Mouse (Mus musculus) right cerebral cortex, adult 2 months (tissue): ENCODE measurements around the gene Gpr82.
A peak's percentile ranks its signal among the peaks of the same experiment; 100 is the strongest.

ENCODE experiments used
- DNase-seq, 2 experiments: peaks; one replicate each; pipeline ENCODE4 v3.0.0; 2021 to 2022; ENCODE audit warnings: low spot score in 2 of 2

Gene Gpr82

DNA sequence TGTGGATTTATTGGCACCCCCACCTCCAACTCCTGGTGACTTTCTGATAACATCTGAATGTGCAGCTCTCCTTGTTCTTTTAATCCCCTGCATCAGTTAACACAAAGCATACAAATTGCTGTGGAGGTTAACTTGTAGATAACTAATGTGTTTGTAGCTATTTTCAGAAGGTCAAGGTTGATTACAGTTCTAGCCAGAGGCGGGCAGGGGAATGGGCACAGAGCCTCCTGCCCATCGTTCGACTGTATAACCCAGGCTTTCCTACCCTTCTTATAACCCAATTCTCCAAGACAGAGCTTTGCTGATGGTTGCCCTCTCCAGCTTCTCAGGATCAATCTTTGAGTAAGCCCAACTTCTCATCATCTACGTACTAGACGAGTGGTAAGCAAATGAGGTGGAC lies at the start of gene Gpr82:
TSS of gene Gpr82 (plus strand) at position 301 of the 400 bp plus-strand sequence.
- no peak for DNase-seq

DNA sequence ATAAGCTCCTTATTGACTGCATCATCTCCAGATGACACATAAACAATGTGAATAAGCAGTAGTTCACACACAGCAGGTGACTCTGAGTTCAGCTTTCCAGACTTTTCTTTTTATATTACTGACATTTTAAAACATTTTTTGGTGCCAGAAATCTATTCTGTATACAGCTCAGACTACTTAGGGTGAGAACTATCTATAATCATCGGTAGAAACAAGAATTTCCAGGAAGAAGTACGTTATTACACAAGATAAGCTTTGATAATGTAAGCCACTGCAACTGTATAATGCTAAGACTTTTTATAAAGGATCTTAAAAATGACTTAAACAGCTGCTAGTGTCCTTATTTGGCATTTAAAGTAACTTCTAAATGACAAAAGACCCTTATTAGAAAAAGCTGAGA lies 49.0 kb upstream of the Gpr82 start:
- DNase-seq, result no peak

DNA sequence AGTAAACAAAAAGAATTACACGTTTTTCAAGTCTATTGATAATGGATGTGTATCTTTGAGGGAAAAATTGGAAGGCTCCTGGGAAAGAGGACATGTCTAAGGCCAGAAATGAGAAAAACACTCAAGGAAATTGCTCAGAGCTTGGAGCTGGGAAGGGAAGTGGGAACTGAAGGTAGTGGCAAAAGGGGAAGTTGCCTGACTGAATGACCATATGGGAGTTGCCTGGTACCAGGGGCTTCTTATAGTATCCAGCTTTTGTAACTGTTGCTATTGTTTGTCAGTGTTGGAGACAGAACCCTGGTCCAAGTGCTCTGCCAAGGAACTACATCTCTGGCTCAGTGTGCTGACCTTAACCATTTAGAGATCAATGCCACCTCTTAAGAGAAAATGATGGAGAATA lies 44.4 kb upstream of the Gpr82 start:
- no peak for DNase-seq

DNA sequence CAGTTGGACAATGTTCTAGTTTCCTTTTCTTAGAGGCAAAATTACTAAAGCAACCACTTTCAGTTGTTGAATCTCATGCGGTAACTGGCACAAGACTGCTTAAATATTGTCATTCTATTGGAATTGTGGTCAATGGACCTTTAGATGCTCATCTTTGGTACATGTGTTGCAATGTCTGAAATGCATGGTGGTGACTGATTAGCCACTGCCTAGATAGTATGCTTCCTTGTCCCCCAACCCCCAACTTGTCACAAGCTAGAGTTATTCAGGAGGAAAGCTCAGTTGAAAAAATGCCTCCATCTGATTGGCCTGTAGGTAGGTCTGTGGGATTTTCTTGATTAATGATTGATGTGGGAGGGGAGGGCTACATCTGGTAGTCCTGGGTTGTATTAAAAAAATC lies 43.9 kb upstream of the Gpr82 start:
- DNase-seq, result no peak

DNA sequence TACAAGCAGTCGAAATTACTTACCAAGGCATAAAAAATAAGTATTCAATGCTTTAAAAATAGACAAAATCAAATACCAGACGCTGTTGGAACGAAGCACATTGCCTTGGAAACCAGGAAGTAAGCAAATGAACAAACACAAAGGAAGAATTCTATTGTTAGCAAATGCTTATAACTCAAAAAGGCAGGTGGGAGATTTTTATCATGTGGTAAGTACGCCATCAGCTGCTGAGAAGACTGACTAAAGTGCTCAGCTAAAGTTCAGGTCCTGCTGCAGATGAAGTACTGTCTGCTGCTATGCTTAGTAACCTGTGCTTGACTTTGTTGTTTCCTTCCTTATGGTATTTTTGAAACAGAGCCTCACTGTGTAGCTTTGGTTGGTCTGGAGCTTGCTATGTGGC lies 42.7 kb upstream of the Gpr82 start:
- no peak for DNase-seq

DNA sequence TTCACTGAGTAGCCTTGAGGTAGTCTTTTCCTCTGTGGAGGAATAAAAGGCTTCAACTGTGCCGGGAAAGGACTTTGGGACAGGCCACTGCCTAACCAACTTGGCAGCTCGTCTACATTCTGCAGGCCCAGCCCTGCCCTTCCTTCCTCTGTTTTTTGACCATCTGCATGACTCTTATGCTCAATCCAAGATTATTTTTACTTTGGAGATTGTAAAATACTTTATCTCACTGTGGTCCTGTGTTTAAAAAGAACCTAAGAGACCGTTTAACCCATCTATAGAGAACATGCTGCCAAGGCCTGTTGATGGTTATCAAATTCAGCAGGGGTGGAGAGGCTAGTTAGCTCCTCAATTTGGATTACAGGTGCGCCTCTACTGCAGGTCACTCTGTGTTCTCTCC lies 39.7 kb upstream of the Gpr82 start:
- no peak for DNase-seq

DNA sequence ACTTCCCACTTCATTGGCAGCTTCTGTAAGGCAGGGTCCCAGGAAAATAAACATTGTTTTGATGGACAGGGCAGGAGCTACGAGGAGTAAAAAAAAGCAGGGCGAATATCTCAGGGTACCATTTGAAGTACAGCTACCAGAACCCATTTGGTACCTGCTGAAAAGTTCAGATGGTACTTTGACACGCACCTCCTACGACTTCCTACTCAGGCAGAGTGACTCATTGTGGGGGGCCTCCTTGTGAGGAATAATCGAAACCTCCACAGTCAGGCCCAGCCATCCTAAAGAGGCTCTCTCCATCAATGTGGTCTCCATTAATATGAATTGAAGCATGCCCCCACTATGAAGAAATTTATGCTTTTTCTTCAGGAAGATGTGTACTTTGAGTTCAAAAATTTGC lies 38.5 kb upstream of the Gpr82 start:
- DNase-seq, result no peak

DNA sequence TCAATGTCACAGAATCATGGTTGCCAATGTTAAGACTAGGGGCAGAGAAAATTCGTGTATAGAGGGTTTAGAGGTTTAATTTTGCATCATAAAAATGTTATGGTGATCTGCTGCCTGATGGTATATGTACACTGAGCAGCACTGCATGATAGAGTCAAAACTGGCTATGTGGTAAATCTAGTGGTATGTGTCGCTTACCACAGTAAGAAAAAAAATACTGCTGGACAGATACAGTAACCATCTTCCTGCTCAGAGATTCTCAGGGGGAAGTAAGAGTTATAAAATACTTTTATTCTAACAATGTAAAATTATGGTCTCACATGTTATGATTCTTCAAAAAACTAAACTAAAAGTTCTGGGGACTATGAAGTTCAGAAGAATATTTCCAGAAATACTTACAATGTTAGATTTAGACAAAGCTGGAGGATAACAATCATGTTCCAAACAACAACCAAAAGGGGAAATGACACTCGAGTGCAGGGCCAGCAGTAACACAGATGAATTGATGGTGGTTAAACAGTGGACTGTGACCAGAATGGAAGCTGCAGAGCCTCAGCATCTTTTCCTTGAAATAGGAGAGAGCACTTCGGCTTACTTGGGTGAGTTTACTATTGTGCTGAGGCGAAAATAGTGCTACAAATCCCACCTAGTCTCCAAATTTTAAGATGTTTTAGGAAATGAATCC lies 29.4 kb upstream of the Gpr82 start, which contains the start of gene Gpr34:
TSS of gene Gpr34 (plus strand) at position 491 of the 685 bp plus-strand sequence.
- DNase-seq, result no peak

DNA sequence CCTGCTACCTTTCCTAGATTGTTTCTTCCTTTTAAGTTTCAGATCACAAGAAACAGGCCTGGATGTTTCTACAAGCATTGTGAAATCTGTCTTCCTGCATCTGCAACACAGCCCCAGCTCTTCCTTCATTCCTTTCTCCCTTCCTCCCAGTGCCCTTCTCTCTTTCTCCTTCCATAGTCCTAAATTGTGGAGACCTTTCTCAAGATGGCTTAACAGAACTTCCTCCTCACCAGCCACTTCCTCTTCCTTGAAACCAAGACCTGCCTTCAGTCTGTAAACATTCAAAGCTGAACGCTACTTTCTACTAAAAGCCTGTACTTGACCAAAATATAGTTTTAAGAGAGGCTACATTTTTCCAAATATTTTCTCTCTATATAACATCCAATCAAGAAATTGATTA lies 24.8 kb upstream of the Gpr82 start:
- DNase-seq, result no peak

DNA sequence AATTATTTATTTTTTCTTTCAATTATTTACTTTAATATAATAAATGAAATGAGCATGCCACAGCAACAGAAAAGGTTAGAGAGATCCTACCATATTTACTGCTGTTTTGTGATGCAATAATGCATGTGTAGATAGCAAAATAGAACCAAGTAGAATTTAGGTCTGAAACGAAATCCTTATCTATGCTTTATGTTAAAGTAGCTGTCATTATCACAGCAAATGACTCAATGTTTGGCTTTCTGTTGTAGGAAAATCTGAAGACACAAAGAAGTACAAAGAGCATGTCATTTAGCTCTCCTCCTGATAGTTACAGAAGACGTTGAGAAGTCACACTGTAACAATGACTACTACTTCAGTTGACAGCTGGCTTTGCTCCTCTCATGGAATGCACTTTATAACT lies 22.3 kb upstream of the Gpr82 start:
- no peak for DNase-seq

DNA sequence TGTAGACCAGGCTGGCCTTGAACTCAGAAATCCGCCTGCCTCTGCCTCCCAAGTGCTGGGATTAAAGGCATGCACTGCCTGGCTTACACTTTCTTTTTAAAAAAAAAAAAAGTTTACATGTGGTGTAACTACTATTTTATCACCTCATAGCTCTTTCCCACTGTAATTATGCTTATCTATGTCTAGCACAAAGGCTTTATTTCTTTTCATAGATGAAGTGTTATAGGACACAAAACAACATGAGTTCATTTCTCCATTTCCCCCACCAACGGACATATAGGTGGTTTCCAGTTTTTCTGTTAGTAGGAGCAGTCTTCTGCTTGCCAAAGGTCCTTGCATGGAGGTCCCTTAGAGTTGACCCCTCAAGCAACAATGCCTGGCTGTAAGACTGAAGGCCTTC lies 9.3 kb upstream of the Gpr82 start:
- no peak for DNase-seq

DNA sequence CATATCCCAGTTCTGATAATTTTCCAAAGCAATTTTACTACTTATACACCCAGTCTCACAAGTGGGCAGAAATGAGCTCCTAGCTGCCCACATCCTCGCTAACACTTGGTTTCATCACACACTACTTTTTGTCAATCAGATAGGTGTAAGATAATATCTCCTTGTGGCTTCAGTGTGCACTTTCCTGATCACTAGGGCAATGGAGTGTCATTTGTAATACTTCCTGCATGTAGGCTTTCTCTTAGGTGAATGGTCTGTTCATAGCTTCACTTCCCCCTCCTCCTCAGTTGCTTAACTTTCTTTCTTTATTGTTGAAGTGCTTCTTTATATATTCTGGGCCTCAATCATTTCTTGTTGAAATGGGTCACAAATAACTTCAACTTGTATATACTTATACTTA lies 8.9 kb upstream of the Gpr82 start:
- DNase-seq, result no peak

DNA sequence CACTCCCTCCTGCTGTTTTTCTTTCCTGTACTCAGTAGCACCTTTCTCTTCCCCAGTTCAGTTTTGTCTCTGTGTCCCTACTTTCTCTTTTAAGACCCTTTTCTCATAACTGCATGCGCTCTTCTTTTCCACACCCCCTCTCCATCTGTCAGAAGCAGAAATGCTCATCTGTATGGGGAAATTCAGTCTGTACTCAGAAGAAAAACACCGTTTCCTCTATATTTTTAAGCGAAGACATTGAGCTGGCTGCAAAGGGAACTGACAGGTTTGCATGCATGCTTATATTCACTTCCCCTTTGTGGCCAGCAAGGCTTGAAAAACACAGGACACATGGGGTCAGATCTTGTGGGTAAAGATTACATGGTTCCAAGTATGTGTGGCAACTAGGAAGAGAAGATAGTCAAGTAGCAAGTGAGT lies 6.2 kb upstream of the Gpr82 start:
- DNase-seq, result peak; percentile 15 to 18

DNA sequence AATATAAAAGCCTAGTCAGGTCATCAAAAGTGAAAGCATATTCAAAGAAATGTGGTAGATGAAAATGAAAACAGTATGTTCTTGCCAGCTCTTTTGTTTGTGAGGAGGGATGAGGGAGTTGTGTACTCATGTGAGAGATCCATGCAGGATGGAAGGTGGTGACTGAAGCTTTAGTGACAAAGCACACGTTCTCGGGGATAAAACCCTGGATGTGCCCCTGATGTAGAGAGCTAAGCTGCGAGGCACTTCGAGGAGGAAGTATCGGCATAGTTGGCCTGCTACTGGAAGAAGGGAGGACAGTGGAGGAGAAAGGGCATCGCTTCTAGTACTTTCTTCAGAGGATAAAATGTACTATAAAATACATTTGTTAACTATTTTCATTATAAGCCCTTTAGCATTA lies 5.3 kb upstream of the Gpr82 start:
- no peak for DNase-seq

DNA sequence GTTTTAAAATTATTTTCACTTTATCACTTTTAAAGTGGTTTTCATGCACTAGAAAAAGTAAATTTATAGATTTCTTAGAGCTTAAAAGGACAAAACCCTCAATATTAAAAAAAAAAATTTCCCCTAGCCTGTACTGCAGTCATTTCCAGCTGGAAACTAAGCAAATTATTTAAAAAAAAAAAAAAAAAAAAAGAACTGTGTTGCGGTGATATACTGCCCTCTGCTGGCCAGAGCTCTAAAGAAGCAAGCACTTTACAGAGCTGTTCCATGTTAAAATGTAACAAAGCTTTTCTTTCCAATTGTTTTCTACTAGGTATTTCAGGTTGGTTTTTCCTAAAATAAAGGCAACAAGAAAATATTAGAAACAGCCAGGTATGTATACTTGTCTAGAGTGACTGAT lies 4.4 kb upstream of the Gpr82 start:
- peak; percentile 18 to 47 for DNase-seq

DNA sequence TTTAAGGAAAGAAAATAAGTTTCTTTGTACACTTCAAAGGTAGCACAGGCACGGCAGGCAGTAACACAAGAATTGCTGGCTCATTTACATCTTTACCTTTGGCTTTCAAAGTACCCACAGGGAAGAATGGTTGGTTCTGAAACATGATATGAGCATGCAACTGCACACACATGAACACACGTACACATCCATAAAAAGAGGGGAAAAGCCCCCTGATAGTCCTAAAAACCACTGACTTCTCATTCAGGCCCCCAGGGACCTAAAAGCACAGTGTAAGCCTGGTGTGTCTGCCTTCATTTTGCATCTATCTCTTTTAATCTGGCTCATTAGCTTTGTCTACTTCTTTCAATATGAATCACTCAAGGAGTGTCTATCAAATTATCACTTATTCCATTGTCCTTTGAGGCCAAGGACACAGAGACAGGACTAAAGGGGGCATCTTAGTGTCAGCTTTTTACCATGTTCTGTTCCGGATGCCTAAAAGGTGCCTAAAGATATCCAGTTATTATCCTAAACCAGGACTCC lies 2.5 kb upstream of the Gpr82 start:
- DNase-seq, result no peak

DNA sequence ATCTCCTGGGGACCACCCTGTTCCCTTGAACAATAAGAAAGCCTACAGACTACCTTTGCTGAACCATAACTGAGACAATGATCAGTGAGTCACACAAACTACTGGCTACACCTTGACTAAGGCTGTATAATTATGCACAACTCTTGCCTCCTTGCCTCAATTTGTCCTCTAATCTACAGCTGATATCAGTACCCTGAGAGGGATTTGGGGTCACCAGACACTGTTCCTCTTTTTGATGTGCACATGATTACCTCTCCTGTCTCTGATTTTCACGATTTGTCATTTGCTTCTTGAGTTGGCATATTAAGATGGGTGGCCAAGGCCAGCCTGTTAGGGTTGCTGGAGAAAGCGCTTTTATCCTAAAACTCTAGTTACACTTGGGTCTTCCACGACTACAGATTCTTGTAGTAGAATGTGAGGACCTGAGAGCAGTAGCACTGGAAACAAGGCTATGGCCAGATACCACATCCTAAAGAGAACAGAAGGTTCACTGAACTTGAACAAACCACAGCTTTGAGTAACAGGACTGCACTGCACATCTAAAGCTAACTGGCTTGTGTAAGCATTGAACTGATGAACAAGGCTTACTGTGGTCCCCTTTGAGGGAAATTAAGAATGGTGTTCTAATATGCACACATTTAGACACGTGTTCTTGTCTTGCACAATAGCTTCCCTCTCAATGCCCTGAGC lies 1.8 kb upstream of the Gpr82 start:
- DNase-seq, result no peak

DNA sequence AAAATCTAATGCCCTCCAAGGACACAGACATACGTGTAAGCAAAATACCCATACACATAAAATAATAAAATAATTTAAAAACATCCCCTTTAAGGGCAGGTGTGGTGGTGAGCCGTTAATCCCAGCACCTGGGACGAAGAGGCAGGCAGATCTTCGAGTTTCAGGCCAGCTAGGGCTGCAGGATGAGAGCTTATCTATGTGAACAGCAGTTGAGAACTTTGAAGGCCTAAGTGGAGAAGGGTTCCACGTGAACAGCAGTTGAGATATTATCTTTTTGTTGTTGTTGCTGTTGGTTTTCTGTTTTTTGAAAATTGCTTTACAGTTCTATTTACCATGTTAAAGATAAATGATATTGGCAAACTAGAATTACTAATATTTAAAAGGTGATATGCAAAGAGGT lies 7.7 kb downstream of the Gpr82 start:
- DNase-seq, result no peak

DNA sequence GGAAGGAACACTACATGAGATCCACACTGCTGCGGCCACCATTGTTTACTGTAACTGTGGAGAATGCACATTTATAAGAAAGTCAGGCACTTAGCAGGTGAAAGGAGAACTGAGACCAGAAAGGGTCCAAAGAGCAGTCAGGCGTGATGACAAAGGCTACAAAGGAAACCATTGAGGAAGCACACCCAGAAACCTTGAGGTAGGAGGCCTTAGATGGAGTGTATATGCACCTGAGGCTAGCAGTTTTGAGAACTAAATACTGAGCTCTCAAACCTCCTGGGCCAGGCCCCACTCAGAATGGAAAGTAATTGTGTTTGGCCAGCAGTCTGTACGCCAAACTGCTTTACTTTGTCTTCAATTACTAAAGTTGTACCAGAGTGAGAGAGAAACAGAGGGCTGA lies 9.2 kb downstream of the Gpr82 start:
- no peak for DNase-seq

DNA sequence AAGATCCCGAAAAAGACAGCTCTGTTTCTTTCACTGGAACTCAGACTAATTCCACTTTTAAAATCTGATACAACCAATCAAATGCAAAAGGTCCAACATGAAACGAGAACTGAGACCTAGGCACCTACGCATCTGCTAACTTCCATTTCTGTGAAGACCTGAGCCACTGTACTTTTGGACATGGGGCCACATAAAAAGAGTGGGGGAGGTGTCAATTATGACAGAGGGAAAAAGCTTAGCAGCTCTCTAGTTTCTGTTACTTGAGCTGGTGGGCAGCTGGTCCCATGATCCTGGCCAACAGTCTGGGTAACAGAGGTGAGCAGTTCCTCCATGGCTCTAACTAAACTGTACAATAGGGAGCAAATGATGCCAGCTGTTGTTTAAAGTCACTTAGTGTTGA lies 11.8 kb downstream of the Gpr82 start:
- DNase-seq, result no peak

DNA sequence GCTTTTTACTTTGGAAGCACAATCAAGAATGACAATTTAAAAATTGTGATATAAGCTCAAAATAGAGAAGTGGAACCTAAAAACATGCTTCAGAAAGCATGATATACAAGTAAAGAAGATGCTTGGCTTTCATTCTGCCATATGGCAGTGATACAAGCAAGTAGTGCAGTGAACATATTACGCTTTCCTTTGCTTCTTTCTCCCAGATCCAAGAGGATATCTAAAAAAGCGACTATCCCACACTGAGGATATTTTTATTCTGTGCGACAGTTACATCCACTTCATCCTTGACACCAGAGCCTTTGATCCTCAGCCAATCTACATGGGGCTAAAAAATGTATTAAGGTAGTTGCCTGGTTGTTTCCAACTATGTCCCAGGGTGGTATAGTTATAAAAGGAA lies 20.6 kb downstream of the Gpr82 start:
- no peak for DNase-seq

DNA sequence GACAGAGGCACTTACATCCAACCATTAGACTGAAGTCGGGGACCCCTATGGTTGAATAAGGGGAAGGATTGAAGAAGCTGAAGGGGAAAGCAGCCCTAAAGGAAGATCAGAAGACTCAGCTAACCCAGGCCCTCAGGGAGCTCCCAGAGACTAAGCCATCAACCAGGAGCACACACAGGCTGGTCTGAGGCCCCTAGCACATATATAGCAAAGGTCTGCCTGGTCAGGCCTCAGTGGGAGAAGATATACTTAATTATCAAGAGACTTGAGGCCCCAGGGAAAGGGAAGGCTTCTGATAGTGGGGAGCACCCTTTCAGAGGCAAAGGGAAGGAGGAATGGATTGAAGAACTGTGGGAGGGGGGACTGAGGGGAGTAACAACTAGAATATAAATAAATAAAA lies 25.4 kb downstream of the Gpr82 start:
- no peak for DNase-seq

DNA sequence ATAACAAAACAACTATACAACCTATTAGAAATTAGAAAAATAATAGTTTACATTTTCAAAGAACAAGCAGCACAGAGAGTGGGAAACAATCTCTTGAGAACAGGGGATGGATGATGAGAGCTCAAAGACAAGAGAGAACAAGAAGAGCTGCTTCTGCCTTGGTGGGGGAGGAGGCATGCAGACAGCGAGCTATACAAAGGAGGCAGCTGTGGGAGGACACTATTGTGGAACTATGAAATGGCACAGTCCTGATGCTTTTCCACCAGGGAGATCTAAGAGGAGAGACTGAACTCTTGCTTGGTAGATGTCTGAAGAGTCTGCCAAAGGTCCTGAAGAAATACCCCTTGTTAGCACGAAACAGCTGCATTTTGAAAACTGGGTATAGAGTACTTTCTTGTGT lies 27.2 kb downstream of the Gpr82 start:
- DNase-seq, result peak; percentile 24 to 34
